Mouse (Mus musculus) frontal cortex, adult 2 months (tissue): ENCODE measurements around the gene Cks1b. TPM values are rescaled to one million over a fixed set of nuclear protein-coding genes. Genes with fewer than 3 reads are reported as not detected.

Experiments used
- DNase-seq, 2 experiments: peaks; one replicate each; pipeline ENCODE4 v3.0.0; 2022; ENCODE audit warnings: low spot score in 1 of 2; ENCODE audit errors: extremely low spot score in 1 of 2
- polyA plus RNA-seq: library from polyadenylated mRNA; depleted of rRNA; stranded (reverse); fragments of >200 nt; gene quantifications from 2 replicates; pipeline ENCODE4 v1.2.3, GENCODE M21; 2012; rRNA removed

Cks1b gene
- polyA plus RNA-seq: 7.1 TPM in 2 replicates

DNA sequence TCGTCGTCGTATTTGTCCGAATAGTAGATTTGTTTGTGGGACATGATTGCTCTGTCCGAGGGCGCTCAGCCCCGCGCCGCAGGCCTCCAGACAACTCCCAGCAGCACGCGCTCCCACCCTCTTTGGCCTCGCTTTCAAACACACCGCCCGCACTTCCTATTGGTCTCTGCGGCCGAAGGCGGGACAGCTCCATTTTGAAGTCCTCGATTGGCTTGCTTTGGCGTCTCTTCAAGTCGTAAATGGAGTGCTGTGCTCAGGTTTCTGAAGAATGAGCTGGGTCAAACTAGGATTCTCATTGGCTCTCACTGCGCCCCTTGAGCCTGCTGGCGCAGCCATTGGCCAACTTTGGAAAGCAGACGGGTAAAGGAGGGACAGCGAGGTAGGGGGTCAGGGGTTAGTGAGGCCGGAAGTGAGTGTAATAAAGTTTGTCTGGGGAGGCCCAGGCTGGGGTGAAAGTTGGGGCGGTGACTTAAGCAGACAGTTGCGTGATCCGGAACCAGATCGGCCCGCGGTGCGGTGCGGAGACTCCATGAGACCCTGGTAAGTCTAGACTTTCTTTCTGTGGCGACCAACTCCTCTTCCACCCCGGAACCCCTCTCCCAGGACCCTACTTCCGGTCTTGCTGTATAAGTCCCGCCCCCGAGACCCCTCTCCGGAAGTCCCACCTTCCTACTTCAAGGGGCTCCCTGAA is at the start of gene Cks1b, which contains the start of gene Shc1:
TSS of gene Cks1b (minus strand) at position 214 of the 691 bp plus-strand sequence.
TSS of gene Shc1 (plus strand) at position 274 of the 691 bp plus-strand sequence.
- DNase-seq: peak; percentile 97 to 98

GRCm38 (mm10) chr3:89458965-89459807 is 41.0 kb upstream of the Cks1b start:
- peak; percentile 75 to 94 for DNase-seq

GRCm38 (mm10) chr3:89458372-89458964 is 40.3 kb upstream of the Cks1b start:
- peak in 1 of 2 experiments; percentile 35 for DNase-seq

- peak in 1 of 2 experiments; percentile 70 for DNase-seq
These were observed 38.8 kb upstream of the Cks1b start for GRCm38 (mm10) chr3:89456726-89457665.

DNA sequence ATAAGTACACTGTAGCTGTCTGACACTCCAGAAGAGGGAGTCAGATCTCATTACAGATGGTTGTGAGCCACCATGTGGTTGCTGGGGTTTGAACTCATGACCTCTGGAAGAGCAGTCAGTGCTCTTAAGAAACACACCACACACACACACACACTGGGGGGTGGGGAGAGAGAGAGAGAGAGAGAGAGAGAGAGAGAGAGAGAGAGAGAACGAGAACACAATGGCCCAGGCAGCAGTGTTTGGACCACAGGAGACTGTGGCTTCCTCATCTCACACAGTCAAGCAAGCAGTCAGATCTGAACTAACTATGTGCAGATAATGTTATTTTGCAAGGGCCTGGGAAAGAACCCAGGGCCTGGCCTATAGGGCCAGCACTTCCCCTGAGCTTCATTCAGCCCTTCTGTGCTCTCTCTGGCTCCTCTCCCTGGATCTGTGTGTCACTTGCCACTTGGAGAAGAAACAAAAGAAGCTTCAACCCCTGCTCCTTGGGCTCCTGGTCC is 37.7 kb upstream of the Cks1b start:
- DNase-seq: no peak

DNA sequence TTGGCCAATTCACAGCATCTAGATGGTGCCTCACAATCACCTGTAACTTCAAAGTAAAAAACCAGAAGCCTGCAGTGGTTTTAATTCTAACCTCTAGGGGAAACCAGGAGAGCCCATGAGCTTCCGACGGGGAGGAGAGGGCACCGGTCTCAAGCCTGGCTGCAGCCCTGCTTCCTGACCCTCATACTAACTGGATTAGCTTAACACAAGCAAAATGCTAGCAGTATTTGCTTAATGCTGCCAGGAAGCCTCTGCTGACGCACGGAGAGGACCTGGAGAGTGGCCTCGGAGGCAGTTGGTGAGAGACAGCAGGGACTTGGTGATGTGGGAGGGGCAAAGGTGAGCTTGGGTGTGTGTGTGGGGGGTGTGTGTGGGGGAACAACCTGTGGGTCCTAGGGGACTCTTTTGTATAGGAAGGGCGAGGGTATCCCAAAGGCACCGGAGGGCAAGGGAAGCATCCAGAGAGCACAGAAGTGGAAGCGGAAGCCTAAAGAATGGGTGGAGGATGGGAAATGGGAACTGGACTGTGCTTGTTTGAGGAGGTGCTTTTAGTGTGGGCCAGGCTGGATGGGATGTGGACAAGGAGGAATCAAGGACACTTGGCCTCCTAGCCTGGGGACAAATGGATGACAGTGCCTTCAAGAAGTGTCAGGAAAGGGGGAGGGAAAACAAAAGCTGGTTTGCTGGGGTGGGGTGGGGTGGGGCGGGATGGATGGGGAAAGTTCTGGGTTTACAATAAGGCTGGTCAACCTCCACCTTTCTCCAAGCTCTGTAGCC is 36.4 kb upstream of the Cks1b start, which contains the start of gene Pmvk:
TSS of gene Pmvk (plus strand) at position 141 of the 777 bp plus-strand sequence.
- DNase-seq: no peak

DNA sequence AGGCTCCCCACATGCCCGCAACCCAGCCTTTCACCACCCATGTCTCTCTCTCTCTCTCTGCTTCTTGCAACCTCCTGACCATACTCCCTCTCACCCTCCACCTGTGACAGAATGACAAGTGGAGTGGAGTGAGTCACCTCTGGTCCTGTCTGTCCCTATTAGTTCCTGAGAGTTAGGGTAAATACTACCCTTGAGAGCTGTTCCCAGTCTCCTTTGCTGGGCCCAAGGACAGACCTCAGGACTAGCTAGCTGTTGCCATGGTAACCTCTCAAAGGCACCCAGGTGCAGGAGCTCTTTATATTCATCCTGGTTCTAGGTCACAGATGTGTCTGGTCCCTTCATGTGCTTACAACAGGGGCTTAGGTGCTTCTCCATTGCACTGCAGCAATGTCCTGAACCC is 33.7 kb upstream of the Cks1b start:
- DNase-seq: no peak

DNA sequence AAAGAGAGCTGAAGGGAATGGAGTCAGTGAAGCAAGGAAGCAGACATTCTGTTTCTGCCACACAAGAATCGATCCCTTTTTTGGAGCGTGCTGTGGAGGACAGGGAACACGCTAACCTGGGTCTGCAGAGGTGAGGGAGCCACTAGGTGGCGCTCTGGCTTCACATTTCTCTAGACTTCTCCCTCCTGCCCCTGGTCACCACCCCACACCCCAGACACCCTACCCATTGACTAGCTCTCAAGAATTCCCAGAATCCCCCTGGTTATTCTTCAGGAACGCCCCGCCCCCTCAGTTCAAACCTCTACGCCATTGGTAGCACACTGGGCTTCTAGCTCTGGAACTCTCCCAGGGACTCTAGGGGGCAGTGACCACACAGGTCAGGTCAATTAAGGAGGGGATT is 31.4 kb upstream of the Cks1b start:
- peak; percentile 53 to 83 for DNase-seq

DNA sequence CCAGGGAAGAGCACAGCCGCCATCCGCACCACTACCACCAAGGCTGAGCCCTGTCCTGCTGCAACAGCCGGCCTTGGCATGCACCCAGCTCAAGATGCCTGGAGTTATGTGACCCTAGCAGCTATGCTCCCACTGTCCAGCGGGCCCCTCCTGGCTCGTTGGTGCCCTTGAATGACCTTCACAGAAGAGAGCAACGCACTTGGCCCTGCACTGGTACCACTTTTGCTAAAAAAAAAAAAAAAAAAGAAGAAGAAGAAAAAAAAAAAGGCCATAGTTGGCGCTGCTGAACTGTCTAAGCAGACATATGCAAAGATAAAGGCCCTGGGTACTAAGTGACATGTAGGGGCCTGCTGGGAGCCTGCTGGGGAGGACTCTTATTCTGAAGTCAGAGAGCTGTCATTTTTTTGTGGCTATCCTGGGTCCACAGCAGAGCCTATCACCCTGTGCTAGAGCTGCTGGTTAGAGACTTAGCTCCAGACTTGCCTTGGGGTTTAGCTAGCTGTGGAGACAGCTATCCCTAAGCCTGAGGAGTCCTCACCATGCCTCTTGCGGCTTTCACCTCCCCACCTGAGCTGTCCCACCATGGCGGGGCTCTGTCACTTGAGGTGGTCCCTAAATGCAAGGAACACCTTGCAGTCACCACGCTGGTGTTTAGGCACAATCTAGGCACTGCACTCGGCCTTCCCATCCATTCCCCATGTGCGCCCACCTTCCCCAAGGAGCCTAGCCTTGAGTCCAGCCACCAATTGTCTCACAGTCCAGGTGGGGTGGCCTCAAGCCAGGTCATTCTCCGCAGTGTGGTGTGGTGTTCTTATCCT is 30.7 kb upstream of the Cks1b start:
- no peak for DNase-seq

GRCm38 (mm10) chr3:89440691-89441090 is 22.5 kb upstream of the Cks1b start:
- no peak for DNase-seq

- peak in 1 of 2 experiments; percentile 35 for DNase-seq
These were observed 19.1 kb upstream of the Cks1b start for GRCm38 (mm10) chr3:89437269-89437668.

- DNase-seq: no peak
These were observed 18.3 kb upstream of the Cks1b start, which contains the start of gene Pbxip1 for GRCm38 (mm10) chr3:89436176-89437113. Gene Pbxip1, plus strand, starts transcription at chr3:89436706.

- no peak for DNase-seq
These were observed 16.9 kb upstream of the Cks1b start for GRCm38 (mm10) chr3:89435041-89435440.

DNA sequence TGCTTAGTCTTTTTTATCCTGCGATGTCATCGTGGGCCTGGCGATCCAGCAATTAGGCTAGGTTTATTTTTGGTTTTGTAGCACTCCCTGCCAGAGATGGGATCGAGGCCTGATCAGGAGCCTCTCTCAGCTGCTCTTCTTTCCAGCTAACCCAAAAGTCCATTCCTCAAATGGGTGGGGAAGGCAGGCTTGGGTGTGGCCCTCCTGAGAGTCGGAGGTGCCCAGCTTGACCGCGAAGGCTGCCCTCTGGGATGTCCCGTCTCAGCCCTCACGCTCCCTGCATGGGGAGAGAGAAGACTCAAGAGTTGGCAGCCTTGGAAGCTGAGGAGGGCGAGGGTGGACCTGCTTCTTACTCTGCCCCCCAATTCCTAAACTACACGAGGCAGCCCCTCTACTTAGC is 16.3 kb upstream of the Cks1b start:
- DNase-seq: no peak

DNA sequence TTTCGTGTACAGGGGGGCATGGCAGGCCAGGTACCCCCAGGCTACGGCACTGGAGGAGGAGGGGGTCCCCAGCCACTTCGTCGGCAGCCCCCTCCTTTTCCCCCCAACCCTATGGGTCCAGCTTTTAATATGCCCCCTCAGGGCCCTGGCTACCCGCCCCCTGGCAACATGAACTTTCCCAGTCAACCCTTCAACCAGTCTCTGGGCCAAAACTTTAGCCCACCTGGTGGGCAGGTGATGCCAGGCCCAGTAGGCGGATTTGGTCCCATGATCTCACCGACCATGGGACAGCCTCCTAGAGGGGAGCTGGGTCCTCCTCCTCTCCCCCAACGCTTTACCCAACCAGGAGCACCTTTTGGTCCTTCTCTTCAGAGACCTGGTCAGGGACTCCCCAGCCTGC is 14.4 kb upstream of the Cks1b start:
- DNase-seq: no peak

- DNase-seq: peak; percentile 93 to 95
These were observed 12.3 kb upstream of the Cks1b start, which contains the start of gene Pygo2 for GRCm38 (mm10) chr3:89430171-89431159. Gene Pygo2, plus strand, starts transcription at chr3:89430214.
